Mouse (Mus musculus): ENCODE measurements around the gene Fam213a. TPM values are rescaled to one million over a fixed set of nuclear protein-coding genes. Genes with fewer than 3 reads are reported as not detected.
A peak's percentile ranks its signal among the peaks of the same experiment; 100 is the strongest.
"Not testable (repeated sequence)": the region's sequence is repeated elsewhere in the genome, so short reads cannot be mapped to it uniquely, and the experiment has no call there.

Gene Fam213a
- polyA plus RNA-seq (2014; fragmentation: Nextera tagmentation; extraction: Ambion mirVana): 86.6 and 94.3 TPM in 2 replicates

DNA sequence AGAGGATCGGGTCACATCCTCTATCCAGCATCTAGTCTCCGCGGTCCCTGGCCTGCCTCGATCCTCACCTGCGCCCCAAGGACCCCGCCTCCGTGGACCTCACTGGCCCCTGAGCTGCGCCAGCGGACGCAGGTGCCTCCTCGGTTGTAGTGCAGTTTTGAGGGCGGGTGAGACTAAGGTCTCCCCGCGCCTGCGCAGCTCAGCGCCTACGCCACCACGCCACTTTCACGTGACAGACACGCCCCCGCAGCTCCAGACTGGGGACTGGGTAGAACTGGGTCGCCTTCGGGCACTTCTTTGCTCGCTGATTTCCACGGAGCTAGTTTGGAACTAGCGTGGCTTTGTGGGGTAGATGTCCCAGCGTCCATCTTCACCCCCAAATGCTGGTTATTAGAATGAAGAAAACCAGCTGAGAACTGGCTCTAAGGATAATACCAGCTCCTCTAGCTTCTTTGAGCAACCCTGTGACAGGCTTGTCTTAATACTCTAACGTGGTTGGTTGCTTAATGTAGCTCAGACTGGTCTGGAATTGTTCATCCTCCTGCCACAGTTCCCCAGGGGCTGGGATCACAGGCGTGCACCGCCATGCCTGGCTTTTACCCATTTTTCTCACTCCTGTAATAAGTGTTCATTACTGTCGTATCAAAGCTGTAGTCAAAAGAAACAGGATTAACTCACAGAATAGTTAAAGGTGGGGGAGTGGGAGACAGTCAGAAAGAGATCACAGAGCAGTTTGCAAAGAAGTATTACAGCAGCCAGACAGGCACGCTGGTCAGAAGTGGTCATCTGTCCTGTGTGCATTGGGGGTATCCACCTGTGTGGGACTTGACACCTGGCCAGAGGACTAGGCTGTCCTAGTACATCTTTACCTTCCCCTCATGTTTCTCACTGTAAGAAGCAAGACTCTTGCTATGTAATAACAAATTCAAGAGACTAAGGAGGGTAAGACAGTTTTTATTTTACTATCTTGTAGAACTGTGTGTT, at the start of gene Fam213a:
Gene Fam213a (minus strand): TSS at position 159 of the 984 bp plus-strand sequence.
- Histone ChIP-seq H3K4me3 (replicated peaks; ENCODE audit: low read length) (peak within 1 kb of the TSS; percentile 62), H3K27me3 (ENCODE audit: control insufficient read depth, insufficient read depth, low read length) (no peaks in the 10 kb centered on the region), H3K9me3 (ENCODE audit: control insufficient read depth, low read length) (no peaks in the 10 kb centered on the region), H3K9ac (peak within 1 kb of the TSS; percentile 86), H3K4me2 (replicated peaks) (peak within 1 kb of the TSS; percentile 72), H3K4me1 (replicated peaks; ENCODE audit: control insufficient read depth, insufficient read depth, low read length) (peaks cover 4% of the 10 kb centered on the region; the same call in 1 of the 2 replicates), H3K27ac (peak within 1 kb of the TSS; percentile 86), H3K36me3 (replicated peaks; ENCODE audit: control insufficient read depth, insufficient read depth) (no peaks in the 10 kb centered on the region)
- peak; percentile 94 for DNase-seq (ENCODE audit: low spot score)
- ATAC-seq (ENCODE audit: low FRiP score): peak; percentile 99
- WGBS: 4% methylated on average over 32 of the region's 32 CpGs

GRCm38 (mm10) chr14:41053190-41053589, 39.6 kb upstream of the Fam213a start:
- H3K4me3 ChIP-seq (replicated peaks; ENCODE audit: low read length); H3K4me1 ChIP-seq (replicated peaks; ENCODE audit: control insufficient read depth, insufficient read depth, low read length); H3K27ac ChIP-seq; DNase-seq (ENCODE audit: low spot score); H3K9me3 ChIP-seq (ENCODE audit: control insufficient read depth, low read length); H3K36me3 ChIP-seq (replicated peaks; ENCODE audit: control insufficient read depth, insufficient read depth); H3K4me2 ChIP-seq (replicated peaks); ATAC-seq (ENCODE audit: low FRiP score); H3K9ac ChIP-seq; H3K27me3 ChIP-seq (ENCODE audit: control insufficient read depth, insufficient read depth, low read length): not testable (repeated sequence)
- 63% methylated on average over 3 of the region's 4 CpGs for WGBS

- H3K4me2 ChIP-seq (replicated peaks): no peak overlapping the region
- DNase-seq (ENCODE audit: low spot score) (no peak), ATAC-seq (ENCODE audit: low FRiP score) (no peak)
- no peaks in the 10 kb centered on the region for H3K4me1 ChIP-seq (replicated peaks; ENCODE audit: control insufficient read depth, insufficient read depth, low read length)
- 78% methylated on average over 5 of the region's 5 CpGs for WGBS
- no peaks in the 10 kb centered on the region for H3K9me3 ChIP-seq (ENCODE audit: control insufficient read depth, low read length)
- H3K36me3 ChIP-seq (replicated peaks; ENCODE audit: control insufficient read depth, insufficient read depth): no peaks in the 10 kb centered on the region
- H3K4me3 ChIP-seq (replicated peaks; ENCODE audit: low read length): no peak overlapping the region
- H3K9ac ChIP-seq: no peak overlapping the region
- H3K27me3 ChIP-seq (ENCODE audit: control insufficient read depth, insufficient read depth, low read length): no peaks in the 10 kb centered on the region
- H3K27ac ChIP-seq: no peak overlapping the region
These were observed 38.9 kb upstream of the Fam213a start for GRCm38 (mm10) chr14:41052481-41052880.

- DNase-seq (ENCODE audit: low spot score) (no peak), ATAC-seq (ENCODE audit: low FRiP score) (no peak)
- no peak overlapping the region for H3K4me2 ChIP-seq (replicated peaks)
- no peak overlapping the region for H3K4me3 ChIP-seq (replicated peaks; ENCODE audit: low read length)
- no peaks in the 10 kb centered on the region for H3K9me3 ChIP-seq (ENCODE audit: control insufficient read depth, low read length)
- H3K9ac ChIP-seq: no peak overlapping the region
- H3K27ac ChIP-seq: no peak overlapping the region
- no peaks in the 10 kb centered on the region for H3K4me1 ChIP-seq (replicated peaks; ENCODE audit: control insufficient read depth, insufficient read depth, low read length)
- no peaks in the 10 kb centered on the region for H3K36me3 ChIP-seq (replicated peaks; ENCODE audit: control insufficient read depth, insufficient read depth)
- 77% methylated on average over 6 of the region's 6 CpGs for WGBS
- no peaks in the 10 kb centered on the region for H3K27me3 ChIP-seq (ENCODE audit: control insufficient read depth, insufficient read depth, low read length)
These were observed 36.9 kb upstream of the Fam213a start for GRCm38 (mm10) chr14:41050471-41050870.

DNA sequence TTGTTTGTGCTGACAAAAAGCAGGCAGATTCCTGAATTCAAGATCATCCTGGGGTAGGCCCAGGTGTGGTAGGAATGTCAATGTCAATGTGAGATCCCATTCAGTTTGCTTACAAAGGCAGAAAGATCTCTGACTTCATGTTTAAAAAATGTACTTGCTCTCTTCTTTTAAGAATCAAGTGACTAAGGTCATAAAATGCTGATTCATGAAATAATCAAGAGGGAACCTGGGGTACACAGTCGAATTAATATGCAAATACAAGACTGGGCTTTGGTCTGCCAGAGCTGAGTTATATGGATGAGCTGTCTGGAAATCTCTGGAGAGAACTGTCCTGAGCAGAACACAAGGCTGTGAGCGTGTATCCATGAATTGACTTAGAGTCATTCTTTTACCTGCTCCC, 33.8 kb upstream of the Fam213a start:
- no peaks in the 10 kb centered on the region for H3K4me1 ChIP-seq (replicated peaks; ENCODE audit: control insufficient read depth, insufficient read depth, low read length)
- no peaks in the 10 kb centered on the region for H3K27me3 ChIP-seq (ENCODE audit: control insufficient read depth, insufficient read depth, low read length)
- H3K9me3 ChIP-seq (ENCODE audit: control insufficient read depth, low read length): no peaks in the 10 kb centered on the region
- no peaks in the 10 kb centered on the region for H3K36me3 ChIP-seq (replicated peaks; ENCODE audit: control insufficient read depth, insufficient read depth)
- no peak overlapping the region for H3K4me2 ChIP-seq (replicated peaks)
- ATAC-seq (ENCODE audit: low FRiP score) (no peak), DNase-seq (ENCODE audit: low spot score) (no peak)
- 71% methylated on average over 2 of the region's 2 CpGs for WGBS
- H3K4me3 ChIP-seq (replicated peaks; ENCODE audit: low read length): no peak overlapping the region
- no peak overlapping the region for H3K27ac ChIP-seq
- no peak overlapping the region for H3K9ac ChIP-seq

GRCm38 (mm10) chr14:41035146-41035798, 21.7 kb upstream of the Fam213a start:
- Histone ChIP-seq H3K9ac (no peak overlapping the region), H3K9me3 (ENCODE audit: control insufficient read depth, low read length) (no peaks in the 10 kb centered on the region), H3K27ac (no peak overlapping the region), H3K36me3 (replicated peaks; ENCODE audit: control insufficient read depth, insufficient read depth) (no peaks in the 10 kb centered on the region), H3K4me3 (replicated peaks; ENCODE audit: low read length) (no peak overlapping the region), H3K4me1 (replicated peaks; ENCODE audit: control insufficient read depth, insufficient read depth, low read length) (no peaks in the 10 kb centered on the region), H3K4me2 (replicated peaks) (no peak overlapping the region), H3K27me3 (ENCODE audit: control insufficient read depth, insufficient read depth, low read length) (no peaks in the 10 kb centered on the region)
- no peak for ATAC-seq (ENCODE audit: low FRiP score)
- WGBS: 39% methylated on average over 6 of the region's 6 CpGs
- peak; percentile 77 for DNase-seq (ENCODE audit: low spot score)

GRCm38 (mm10) chr14:41033135-41034110, 19.8 kb upstream of the Fam213a start:
- Histone ChIP-seq H3K27ac (no peak overlapping the region), H3K4me1 (replicated peaks; ENCODE audit: control insufficient read depth, insufficient read depth, low read length) (no peaks in the 10 kb centered on the region), H3K36me3 (replicated peaks; ENCODE audit: control insufficient read depth, insufficient read depth) (no peaks in the 10 kb centered on the region), H3K4me3 (replicated peaks; ENCODE audit: low read length) (no peak overlapping the region), H3K27me3 (ENCODE audit: control insufficient read depth, insufficient read depth, low read length) (no peaks in the 10 kb centered on the region), H3K4me2 (replicated peaks) (no peak overlapping the region), H3K9ac (no peak overlapping the region), H3K9me3 (ENCODE audit: control insufficient read depth, low read length) (no peaks in the 10 kb centered on the region)
- WGBS: 55% methylated on average over 13 of the region's 13 CpGs
- no peak; the same call in 1 of the 2 replicates for ATAC-seq (ENCODE audit: low FRiP score)
- DNase-seq (ENCODE audit: low spot score): peak; percentile 91

GRCm38 (mm10) chr14:41030989-41031513, 17.5 kb upstream of the Fam213a start:
- Histone ChIP-seq H3K4me3 (replicated peaks; ENCODE audit: low read length) (no peak overlapping the region), H3K4me1 (replicated peaks; ENCODE audit: control insufficient read depth, insufficient read depth, low read length) (no peaks in the 10 kb centered on the region), H3K9ac (no peak overlapping the region), H3K27ac (no peak overlapping the region), H3K27me3 (ENCODE audit: control insufficient read depth, insufficient read depth, low read length) (no peaks in the 10 kb centered on the region), H3K9me3 (ENCODE audit: control insufficient read depth, low read length) (no peaks in the 10 kb centered on the region), H3K36me3 (replicated peaks; ENCODE audit: control insufficient read depth, insufficient read depth) (no peaks in the 10 kb centered on the region), H3K4me2 (replicated peaks) (no peak overlapping the region)
- no peak for DNase-seq (ENCODE audit: low spot score)
- 90% methylated on average over 6 of the region's 6 CpGs for WGBS
- no peak for ATAC-seq (ENCODE audit: low FRiP score)

Measured in hindbrain, embryonic 14.5 days (tissue).